Mouse (Mus musculus): ENCODE results near the gene Gm10130.
"Not testable (repeated sequence)": the region's sequence is repeated elsewhere in the genome, so short reads cannot be mapped to it uniquely, and the experiment has no call there.

Gene Gm10130

DNA sequence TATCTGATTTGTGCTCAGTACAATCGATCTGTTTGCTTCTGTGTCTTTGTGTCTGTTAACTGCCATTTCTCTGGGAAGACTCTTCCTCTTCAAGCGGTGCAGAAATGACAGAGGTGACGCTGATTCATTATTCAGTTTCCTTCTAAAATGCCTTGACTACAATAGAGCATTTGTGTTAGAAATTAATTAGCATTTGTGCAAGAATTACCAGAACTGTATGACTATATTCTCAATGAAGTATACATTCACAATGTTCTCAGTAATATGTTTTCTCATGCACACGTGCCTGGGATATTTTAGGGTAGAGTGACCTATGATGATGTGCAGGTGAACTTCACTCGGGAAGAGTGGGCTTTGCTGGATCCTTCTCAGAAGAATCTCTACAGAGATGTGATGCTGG is at the start of gene Gm10130:
Gene Gm10130 (plus strand): TSS at position 301 of the 400 bp plus-strand sequence.
- DNase-seq: no peak

DNA sequence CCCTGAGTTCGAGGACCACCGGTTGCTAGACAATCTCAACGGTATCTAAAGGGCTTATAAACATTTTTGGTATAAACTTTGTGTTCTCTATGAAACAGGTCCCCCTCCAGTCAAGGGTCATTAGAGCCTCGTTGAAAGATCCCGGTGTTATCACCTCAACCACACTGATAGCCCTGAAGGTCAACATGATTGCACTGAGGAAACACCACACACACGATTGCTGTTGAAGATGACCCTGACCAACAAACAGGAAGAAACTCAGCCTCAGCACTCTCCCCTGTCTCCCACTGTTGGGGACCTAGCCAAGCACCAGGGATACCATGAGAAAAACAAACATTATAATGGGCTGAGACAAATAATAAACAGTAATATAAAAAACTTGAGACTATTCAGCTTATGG is 29.8 kb upstream of the Gm10130 start:
- no peak for DNase-seq

DNA sequence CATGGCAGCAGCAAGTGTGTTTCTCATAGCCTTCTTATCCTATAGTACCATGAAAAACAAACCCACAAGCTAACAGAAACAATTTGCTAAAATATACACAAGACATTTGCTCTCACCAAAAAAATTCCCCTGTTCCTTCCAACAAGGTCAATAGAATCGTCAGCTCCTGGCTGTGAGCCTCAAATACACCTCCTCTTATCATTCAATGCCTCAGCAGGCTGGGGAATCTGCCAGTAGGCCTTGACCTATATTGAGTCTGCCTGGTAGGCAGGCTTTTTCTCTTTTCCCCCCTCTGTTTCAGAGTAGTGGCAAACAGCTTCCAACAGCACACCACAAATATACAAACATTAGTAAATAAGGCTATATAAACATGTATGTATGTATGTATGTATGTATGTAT is 24.4 kb upstream of the Gm10130 start:
- no peak for DNase-seq

DNA sequence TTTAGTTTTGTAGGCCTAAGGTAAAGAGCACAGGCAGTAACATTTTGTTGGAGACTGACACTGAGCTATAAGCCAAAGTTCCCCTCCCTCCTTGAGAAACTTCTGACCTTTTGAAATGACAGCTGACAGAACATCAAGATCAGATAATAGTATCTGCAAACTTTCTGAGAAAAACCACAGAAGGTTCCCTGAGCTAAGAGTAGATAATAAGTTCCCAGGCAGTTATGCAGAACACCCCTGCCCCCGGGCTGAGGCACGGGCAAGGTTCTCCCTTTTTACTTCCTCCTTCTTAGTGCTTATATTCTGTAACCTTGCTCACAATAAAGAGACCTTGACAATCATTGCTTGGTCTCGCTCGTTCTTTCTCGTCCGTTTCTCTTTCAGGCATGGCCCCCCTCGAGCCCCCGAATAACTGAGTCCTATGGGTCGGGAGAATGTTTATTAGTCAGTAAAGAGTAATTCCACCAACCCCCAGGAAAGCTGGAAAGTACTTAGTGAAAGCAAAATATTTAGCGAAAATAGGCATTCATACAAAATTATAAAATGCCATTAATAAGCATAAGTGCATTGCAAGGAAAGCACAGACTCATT is 16.2 kb upstream of the Gm10130 start:
- no peak for DNase-seq

DNA sequence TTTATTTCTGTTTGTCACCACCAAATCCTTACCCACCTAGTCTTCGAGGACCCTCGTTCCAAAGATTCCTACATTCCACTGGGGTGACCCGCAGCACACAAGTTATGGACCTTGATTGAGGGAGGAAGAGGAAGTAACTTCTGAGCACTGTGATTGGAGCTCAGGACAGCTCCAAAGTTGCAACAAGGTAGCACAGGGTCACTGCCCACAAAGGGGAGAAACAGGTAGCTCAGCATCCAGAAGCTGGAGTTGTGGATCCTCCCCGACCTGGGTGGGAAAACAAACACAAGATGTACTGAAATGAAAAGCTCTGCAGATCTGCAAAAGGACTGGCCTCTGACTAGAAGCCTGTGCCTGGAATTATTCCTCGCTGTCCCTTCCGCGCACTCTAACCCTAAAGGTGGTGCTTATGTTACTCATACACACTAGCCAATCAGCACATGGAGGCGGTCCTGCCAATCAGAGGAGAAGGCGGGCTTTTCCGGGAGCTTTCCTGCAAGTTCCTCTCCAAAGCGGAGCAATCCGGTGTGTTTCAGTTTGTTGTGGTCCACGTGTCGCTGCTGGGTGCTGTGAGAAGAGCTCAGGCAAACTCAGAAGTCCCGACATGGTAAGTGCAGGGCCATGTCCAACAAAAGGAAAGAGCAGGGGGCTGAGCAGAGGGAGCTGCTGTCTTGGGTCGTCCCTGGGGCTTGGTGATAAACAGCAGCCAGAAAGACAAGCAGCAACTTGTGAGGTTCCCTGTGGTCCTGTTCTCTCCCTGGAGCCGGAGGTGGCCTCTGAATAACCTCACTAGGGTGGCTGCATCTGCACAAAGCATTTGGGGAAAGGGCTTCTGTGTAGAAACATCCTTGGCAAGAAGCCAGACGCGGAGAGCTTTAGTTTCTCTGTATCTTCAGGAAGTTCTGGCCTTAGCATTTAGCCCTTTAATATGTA is 12.3 kb upstream of the Gm10130 start:
- DNase-seq: peak; percentile 96

DNA sequence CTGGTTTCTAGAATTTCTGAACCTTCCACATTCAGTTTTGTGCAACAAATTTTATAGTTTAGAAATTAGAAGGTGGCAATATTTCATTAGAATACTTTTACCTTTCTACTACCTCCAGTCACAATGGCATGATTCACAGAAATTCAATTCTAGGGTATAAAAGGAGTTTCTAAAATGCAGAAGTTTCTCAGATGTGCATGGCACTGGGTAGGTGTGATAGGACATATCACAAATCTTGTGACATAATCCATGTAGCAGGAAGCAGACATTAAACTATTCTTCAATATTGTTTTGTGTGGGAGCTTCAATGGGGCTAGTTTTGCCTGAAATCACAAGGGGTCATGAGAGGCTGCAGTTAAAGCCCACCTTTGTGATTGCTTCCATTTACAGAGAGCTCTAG is 7.4 kb upstream of the Gm10130 start:
- DNase-seq: no peak

DNA sequence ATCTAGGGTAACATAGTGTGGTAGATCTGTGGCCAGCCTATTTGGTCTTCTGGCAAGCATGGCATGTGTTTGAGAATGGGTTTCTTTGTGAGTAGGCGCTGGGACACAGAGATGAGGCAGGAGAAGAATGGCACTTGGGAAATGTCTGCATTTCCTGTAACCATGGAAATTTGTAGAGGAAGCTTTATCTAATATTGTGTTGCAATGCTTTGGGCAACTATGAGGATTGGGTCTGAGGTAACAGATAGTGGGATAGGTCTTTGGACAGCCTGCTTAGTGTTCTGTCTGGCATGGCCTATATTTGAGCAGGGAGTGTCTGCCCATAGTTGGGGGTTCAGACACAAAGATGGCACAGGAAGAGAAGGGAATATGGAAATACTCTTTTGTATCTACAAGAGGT is 4.5 kb upstream of the Gm10130 start:
- no peak for DNase-seq

DNA sequence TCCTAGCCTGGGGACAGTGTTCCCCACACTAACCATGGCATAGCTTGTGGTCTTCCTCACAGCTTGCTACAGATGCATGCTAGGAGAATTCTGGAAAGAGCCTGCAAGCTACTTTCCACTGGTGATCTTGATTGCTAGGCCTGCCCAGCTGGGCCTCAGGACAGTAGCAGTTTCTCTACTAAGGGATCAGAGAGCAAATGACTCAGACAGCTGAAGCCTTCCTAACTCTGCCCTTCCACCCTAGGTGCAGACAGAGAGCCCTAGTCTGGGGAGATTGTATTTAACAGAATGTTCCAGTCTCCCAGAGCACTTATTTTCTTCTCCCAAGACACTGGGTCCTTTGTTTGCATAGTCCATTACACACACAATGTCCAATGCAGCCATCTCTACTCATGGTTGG is 33.6 kb downstream of the Gm10130 start:
- not testable (repeated sequence) for DNase-seq

DNA sequence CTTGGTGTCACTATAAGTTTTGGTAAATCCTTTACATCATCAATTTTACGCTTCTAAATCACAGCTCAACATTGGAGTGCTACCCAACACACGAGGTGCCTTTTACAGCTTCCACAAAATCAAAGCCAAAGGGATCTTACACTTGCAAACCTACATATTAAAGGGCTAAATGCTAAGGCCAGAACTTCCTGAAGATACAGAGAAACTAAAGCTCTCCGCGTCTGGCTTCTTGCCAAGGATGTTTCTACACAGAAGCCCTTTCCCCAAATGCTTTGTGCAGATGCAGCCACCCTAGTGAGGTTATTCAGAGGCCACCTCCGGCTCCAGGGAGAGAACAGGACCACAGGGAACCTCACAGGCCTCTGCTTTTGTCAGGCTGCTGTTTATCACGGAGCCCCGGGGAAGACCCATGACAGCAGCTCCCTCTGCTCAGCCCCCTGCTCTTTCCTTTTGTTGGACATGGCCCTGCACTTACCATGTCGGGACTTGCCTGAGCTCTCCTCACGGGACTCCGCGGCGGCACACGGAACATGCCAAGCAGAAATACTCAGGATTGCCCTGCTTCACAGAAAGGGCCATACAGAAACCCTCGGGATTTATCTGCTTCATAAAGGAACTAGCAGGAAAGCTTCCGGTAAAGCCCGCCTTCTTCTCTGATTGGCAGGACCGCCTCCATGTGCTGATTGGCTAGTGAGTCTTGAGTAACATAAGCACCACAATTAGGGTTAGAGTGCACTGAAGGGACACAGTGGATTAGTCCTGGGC is 38.8 kb downstream of the Gm10130 start, which contains the start of gene 3300002I08Rik:
Gene 3300002I08Rik (minus strand): TSS at position 653 of the 765 bp plus-strand sequence.
- peak; percentile 95 for DNase-seq

DNA sequence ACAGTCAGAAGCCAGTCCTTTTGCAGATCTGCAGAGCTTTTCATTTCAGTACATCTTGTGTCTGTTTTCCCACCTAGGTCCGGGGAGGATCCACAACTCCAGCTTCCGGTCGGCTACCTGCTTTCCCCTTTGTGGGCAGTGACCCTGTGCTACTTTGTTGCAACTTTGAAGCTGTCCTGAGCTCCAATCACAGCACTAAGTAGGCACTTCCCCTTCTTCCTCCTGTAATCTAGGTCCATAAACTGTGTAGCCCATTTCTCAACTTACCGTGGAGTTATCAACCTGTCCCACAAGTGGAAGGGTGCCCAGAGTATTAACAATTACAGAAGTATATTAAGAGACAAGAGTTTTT is 39.4 kb downstream of the Gm10130 start:
- DNase-seq: no peak

DNA sequence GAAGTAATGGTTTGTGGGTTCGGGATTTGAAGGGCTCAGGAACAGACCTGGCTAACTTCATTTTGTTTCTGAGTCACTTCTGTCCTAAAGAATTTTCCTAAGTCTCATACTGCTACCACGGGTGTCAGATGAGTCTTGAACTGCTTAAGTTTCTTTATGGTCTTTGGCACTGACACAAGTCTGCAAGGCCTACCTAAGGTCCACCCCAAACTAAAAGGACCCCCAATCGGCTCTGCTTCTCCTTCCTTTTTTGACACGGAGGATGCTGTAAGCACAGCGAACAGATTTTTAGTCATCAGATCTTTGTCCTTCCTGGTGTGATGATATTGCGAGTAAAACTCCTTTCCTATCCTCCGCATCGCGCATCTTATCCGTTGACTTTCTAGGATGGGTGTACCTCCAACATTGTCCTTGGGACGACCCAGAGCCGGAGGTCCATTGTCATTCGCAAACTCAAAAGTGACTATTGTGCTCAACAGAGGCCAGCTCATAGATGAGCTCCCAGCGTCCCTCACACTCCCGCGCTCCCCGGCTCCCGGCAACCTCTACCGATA is 62.1 kb downstream of the Gm10130 start:
- DNase-seq: not testable (repeated sequence)

DNA sequence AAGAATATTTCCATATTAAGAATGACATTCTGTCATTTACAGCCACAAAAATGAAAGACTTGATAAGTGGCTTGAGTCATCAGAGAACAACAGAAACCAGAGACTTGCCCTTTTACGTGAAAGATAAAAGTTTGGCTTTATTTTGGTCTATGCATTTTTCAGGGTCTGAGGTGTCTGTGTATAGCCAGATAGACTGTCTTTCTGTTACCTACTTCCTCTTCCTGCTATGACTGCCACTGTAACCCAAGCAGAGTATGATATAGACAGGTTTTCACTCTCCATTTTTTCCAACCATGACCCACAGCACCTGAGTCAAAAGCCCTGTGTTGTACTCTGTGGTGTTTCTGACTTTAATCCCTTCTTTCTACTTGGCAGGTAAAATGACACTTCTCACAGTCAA is 66.7 kb downstream of the Gm10130 start:
- DNase-seq: no peak

DNA sequence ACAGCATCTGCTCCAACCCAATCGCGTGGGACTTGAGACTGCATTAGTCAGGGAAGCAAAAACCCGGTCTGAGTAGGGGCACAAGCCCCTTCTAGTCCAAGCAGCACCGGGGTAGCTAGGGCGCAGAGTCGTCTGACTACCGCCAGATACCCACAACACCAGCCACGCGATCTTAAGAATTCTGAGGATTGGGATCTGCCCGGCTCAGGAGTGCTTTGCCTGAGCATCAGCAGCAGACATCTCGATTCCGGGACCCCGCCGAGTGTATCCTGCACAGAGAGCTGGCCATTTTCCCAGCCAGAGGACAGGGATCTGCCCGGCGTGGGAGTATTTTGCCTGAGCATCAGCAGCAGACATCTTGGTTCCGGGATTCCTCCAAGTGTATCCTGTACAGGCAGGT is 88.6 kb downstream of the Gm10130 start:
- not testable (repeated sequence) for DNase-seq

Measured in kidney, adult 9 months (tissue).